Comparison of ENCODE assay signal across 27 mouse cellular contexts in the genomic region with DNA sequence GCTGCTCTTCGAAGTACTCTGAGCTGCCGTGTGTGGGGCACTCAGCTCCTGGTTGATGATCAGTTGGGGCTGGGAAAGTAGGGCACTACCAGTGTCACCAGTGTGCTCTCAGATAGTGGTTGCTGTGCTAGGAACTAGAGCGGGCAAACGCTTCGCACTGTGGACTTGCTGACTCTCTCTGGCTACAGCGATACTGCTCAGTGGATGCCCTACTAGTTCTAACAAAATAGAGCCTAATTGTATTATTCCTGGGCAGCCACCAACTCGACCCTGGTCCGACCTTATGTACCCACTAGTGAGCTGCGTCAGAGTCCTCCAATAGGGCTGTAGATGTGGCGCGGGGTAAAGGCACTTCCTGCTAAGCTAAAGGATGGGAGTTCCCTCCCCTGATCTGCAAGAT. TPM values are rescaled to one million over a fixed set of nuclear protein-coding genes. Genes with fewer than 3 reads are reported as not detected.
DNase-seq lines count a peak whose midpoint lies in the region; ATAC-seq and TF ChIP-seq lines count a peak whose summit lies in the region.
"Had no signal": no experiment of that assay in that cellular context is flagged by ENCODE, and none has a peak within 500 bp of the region (broad histone marks: within the 10 kb centered on the region; RNA-seq: fewer than 3 reads in every experiment).

No protein-coding gene starts in this region.

- no peaks in the 10 kb centered on the region for H3K9me3 ChIP-seq in hindbrain, embryonic 14.5 days (ENCODE audit: control insufficient read depth, low read length)
- H3K9me3 ChIP-seq in hindbrain, postnatal 0 days (ENCODE audit: low read length), result no peaks in the 10 kb centered on the region
- no peaks in the 10 kb centered on the region for H3K9me3 ChIP-seq in neural tube, embryonic 15.5 days (replicated peaks)
- H3K9me3 ChIP-seq in limb, embryonic 10.5 days (replicated peaks), result no peaks in the 10 kb centered on the region
- no peaks in the 10 kb centered on the region for H3K9me3 ChIP-seq in forebrain, embryonic 16.5 days (ENCODE audit: control insufficient read depth, low read length)
- H3K9me3 ChIP-seq: G1E; heart, embryonic 13.5 days; hindbrain, embryonic 13.5 days; limb, embryonic 13.5 days; liver, embryonic 12.5 days; midbrain, embryonic 12.5 days had no signal

- no peak overlapping the region for H3K27ac ChIP-seq in hindbrain, embryonic 14.5 days
- H3K27ac ChIP-seq in hindbrain, postnatal 0 days, result no peak overlapping the region
- H3K27ac ChIP-seq in neural tube, embryonic 15.5 days (replicated peaks), result no peak overlapping the region
- no peak overlapping the region for H3K27ac ChIP-seq in limb, embryonic 10.5 days
- no peak overlapping the region for H3K27ac ChIP-seq in forebrain, embryonic 16.5 days (ENCODE audit: low read length)
- H3K27ac ChIP-seq: heart, adult 2 months; heart, embryonic 13.5 days; hindbrain, embryonic 13.5 days; kidney, postnatal 0 days; limb, embryonic 13.5 days; liver, embryonic 12.5 days; midbrain, embryonic 12.5 days had no signal

- no peaks in the 10 kb centered on the region for H3K4me1 ChIP-seq in hindbrain, embryonic 14.5 days (replicated peaks; ENCODE audit: control insufficient read depth, insufficient read depth, low read length)
- no peaks in the 10 kb centered on the region for H3K4me1 ChIP-seq in hindbrain, postnatal 0 days (ENCODE audit: insufficient read depth, low read length)
- H3K4me1 ChIP-seq in neural tube, embryonic 15.5 days, result no peaks in the 10 kb centered on the region
- no peaks in the 10 kb centered on the region for H3K4me1 ChIP-seq in limb, embryonic 10.5 days
- no peaks in the 10 kb centered on the region for H3K4me1 ChIP-seq in forebrain, embryonic 16.5 days (replicated peaks; ENCODE audit: control insufficient read depth, insufficient read depth, low read length)
- H3K4me1 ChIP-seq: heart, embryonic 13.5 days; hindbrain, embryonic 13.5 days; limb, embryonic 13.5 days; liver, embryonic 12.5 days; midbrain, embryonic 12.5 days had no signal

- no peak for DNase-seq in hindbrain, embryonic 14.5 days (ENCODE audit: low spot score)
- no peak for DNase-seq in hindbrain, postnatal 0 days (ENCODE audit: low spot score)
- DNase-seq in neural tube, embryonic 10.5 days (ENCODE audit: extremely low spot score, low spot score), result peak; percentile 33
- DNase-seq in limb, embryonic 10.5 days (ENCODE audit: low spot score), result peak; percentile 36
- DNase-seq in frontal cortex, postnatal 36 days (ENCODE audit: low spot score in 2 of 2), result no peak
- DNase-seq: cerebellum, adult 11-12 months; gastrocnemius, postnatal 36 days; heart, adult 2 months; heart, postnatal 14 days; kidney, adult 2 months; lung, adult 2 months; lung, postnatal 36 days; right cerebral cortex, postnatal 14 days had no signal

- H3K27me3 ChIP-seq in hindbrain, embryonic 14.5 days (ENCODE audit: control insufficient read depth, insufficient read depth, low read length), result peaks cover 87% of the 10 kb centered on the region
- H3K27me3 ChIP-seq in hindbrain, postnatal 0 days (ENCODE audit: insufficient read depth, low read length), result peaks cover 37% of the 10 kb centered on the region; the same call in 1 of the 2 replicates
- peaks cover 76% of the 10 kb centered on the region for H3K27me3 ChIP-seq in neural tube, embryonic 15.5 days (replicated peaks)
- H3K27me3 ChIP-seq in limb, embryonic 10.5 days (ENCODE audit: low read depth, poor library complexity, severe bottlenecking), result peaks cover 98% of the 10 kb centered on the region
- peaks cover 34% of the 10 kb centered on the region for H3K27me3 ChIP-seq in forebrain, embryonic 16.5 days (replicated peaks; ENCODE audit: control insufficient read depth, insufficient read depth, low read length)

- no peaks in the 10 kb centered on the region for H3K36me3 ChIP-seq in hindbrain, embryonic 14.5 days (replicated peaks; ENCODE audit: control insufficient read depth, insufficient read depth)
- no peaks in the 10 kb centered on the region for H3K36me3 ChIP-seq in hindbrain, postnatal 0 days (ENCODE audit: insufficient read depth, low read length)
- no peaks in the 10 kb centered on the region for H3K36me3 ChIP-seq in neural tube, embryonic 15.5 days
- H3K36me3 ChIP-seq in limb, embryonic 10.5 days, result no peaks in the 10 kb centered on the region
- H3K36me3 ChIP-seq in forebrain, embryonic 16.5 days (ENCODE audit: control insufficient read depth, insufficient read depth), result no peaks in the 10 kb centered on the region
- H3K36me3 ChIP-seq: G1E; heart, embryonic 13.5 days; hindbrain, embryonic 13.5 days; limb, embryonic 13.5 days; liver, embryonic 12.5 days; midbrain, embryonic 12.5 days had no signal

- 36% methylated on average over 11 of the region's 11 CpGs for WGBS in hindbrain, embryonic 14.5 days
- WGBS in hindbrain, postnatal 0 days, result 42% methylated on average over 11 of the region's 11 CpGs
- 48% methylated on average over 11 of the region's 11 CpGs for WGBS in neural tube, embryonic 15.5 days
- 42% methylated on average over 11 of the region's 11 CpGs for WGBS in limb, embryonic 10.5 days
- WGBS in forebrain, embryonic 16.5 days, result 42% methylated on average over 11 of the region's 11 CpGs

- peak; percentile 37; the same call in 1 of the 2 replicates for ATAC-seq in hindbrain, embryonic 14.5 days (ENCODE audit: low FRiP score)
- ATAC-seq in hindbrain, postnatal 0 days, result no peak
- no peak for ATAC-seq in neural tube, embryonic 15.5 days (ENCODE audit: low FRiP score)
- no peak for ATAC-seq in forebrain, embryonic 16.5 days
- ATAC-seq: CD4-positive, CD25-positive, alpha-beta regulatory T cell, adult 4 months; liver, embryonic 12.5 days; Patski had no signal

- no peak overlapping the region for H3K4me2 ChIP-seq in hindbrain, embryonic 14.5 days (replicated peaks)
- H3K4me2 ChIP-seq in hindbrain, postnatal 0 days (ENCODE audit: low read depth, low read length), result no peak overlapping the region
- H3K4me2 ChIP-seq in neural tube, embryonic 15.5 days, result no peak overlapping the region
- no peak overlapping the region for H3K4me2 ChIP-seq in forebrain, embryonic 16.5 days (ENCODE audit: low read length)
- H3K4me2 ChIP-seq: heart, embryonic 13.5 days; hindbrain, embryonic 13.5 days; limb, embryonic 13.5 days; liver, embryonic 12.5 days; midbrain, embryonic 12.5 days had no signal

- H3K4me3 ChIP-seq in hindbrain, embryonic 14.5 days (replicated peaks; ENCODE audit: low read length), result no peak overlapping the region
- no peak overlapping the region for H3K4me3 ChIP-seq in hindbrain, postnatal 0 days (ENCODE audit: low read length)
- no peak overlapping the region for H3K4me3 ChIP-seq in neural tube, embryonic 15.5 days (replicated peaks)
- H3K4me3 ChIP-seq in limb, embryonic 10.5 days, result no peak overlapping the region
- no peak overlapping the region for H3K4me3 ChIP-seq in forebrain, embryonic 16.5 days (replicated peaks; ENCODE audit: low read length)
- H3K4me3 ChIP-seq: heart, adult 2 months; heart, embryonic 13.5 days; hindbrain, embryonic 13.5 days; limb, embryonic 13.5 days; liver, embryonic 12.5 days; midbrain, embryonic 12.5 days; myocyte had no signal

- no peak for TF ChIP-seq CTCF in hindbrain, postnatal 0 days (IDR thresholded peaks at IDR 0.05; ENCODE audit: low read depth)

- no peak overlapping the region for H3K9ac ChIP-seq in hindbrain, embryonic 14.5 days
- H3K9ac ChIP-seq in hindbrain, postnatal 0 days (replicated peaks; ENCODE audit: low read length), result no peak overlapping the region
- H3K9ac ChIP-seq in neural tube, embryonic 15.5 days (replicated peaks), result no peak overlapping the region
- H3K9ac ChIP-seq in forebrain, embryonic 16.5 days (replicated peaks; ENCODE audit: low read depth, low read length), result no peak overlapping the region
- H3K9ac ChIP-seq: heart, embryonic 13.5 days; hindbrain, embryonic 13.5 days; limb, embryonic 13.5 days; liver, embryonic 12.5 days; midbrain, embryonic 12.5 days had no signal

RNA-seq across cellular contexts. Expression of gene Zdbf2, which starts 9.4 kb away (rescaled TPM):
- 34.9 and 37.5 TPM in 2 replicates for polyA plus RNA-seq in hindbrain, embryonic 14.5 days (2014; fragmentation: Nextera tagmentation; extraction: Ambion mirVana)
- total RNA-seq in hindbrain, postnatal 0 days (2014; rRNA removed), result 17.4 and 30.5 TPM in 2 replicates
- polyA plus RNA-seq in hindbrain, postnatal 0 days (2015; fragmentation: Nextera tagmentation; extraction: Ambion mirVana), result 36.4 and 38.2 TPM in 2 replicates
- polyA plus RNA-seq in neural tube, embryonic 15.5 days (2015; fragmentation: Nextera tagmentation; extraction: Ambion mirVana), result 24.8 and 31.3 TPM in 2 replicates
- 10.9 and 12.8 TPM in 2 replicates for polyA plus RNA-seq in limb, embryonic 10.5 days (2016; fragmentation: Nextera tagmentation; extraction: Ambion mirVana)
- polyA plus RNA-seq in forebrain, embryonic 16.5 days (2015; fragmentation: Nextera tagmentation; extraction: Ambion mirVana), result 24.4 and 29.0 TPM in 2 replicates
- total RNA-seq: neutrophil, adult 5-6 weeks had no signal
- polyA plus RNA-seq: CD4-positive, CD25-positive, alpha-beta regulatory T cell, adult 4 months; G1E; Patski had no signal

RNA-seq across cellular contexts. Expression of gene Gpr1, which starts 49.3 kb away (rescaled TPM):
- 0.35 and 0.63 TPM in 2 replicates for polyA plus RNA-seq in hindbrain, embryonic 14.5 days (2014; fragmentation: Nextera tagmentation; extraction: Ambion mirVana)
- 1.2 TPM in 1 of 2 replicates, not detected in the other for total RNA-seq in hindbrain, postnatal 0 days (2014; rRNA removed)
- polyA plus RNA-seq in hindbrain, postnatal 0 days (2015; fragmentation: Nextera tagmentation; extraction: Ambion mirVana), result 0.34 and 0.48 TPM in 2 replicates
- 0.54 and 0.78 TPM in 2 replicates for polyA plus RNA-seq in neural tube, embryonic 15.5 days (2015; fragmentation: Nextera tagmentation; extraction: Ambion mirVana)
- polyA plus RNA-seq in limb, embryonic 10.5 days (2016; fragmentation: Nextera tagmentation; extraction: Ambion mirVana), result 0.08 and 0.15 TPM in 2 replicates
- polyA plus RNA-seq in forebrain, embryonic 16.5 days (2015; fragmentation: Nextera tagmentation; extraction: Ambion mirVana), result 0.36 and 0.56 TPM in 2 replicates
- total RNA-seq: neutrophil, adult 5-6 weeks had no signal
- polyA plus RNA-seq: CD4-positive, CD25-positive, alpha-beta regulatory T cell, adult 4 months; intestine, embryonic 14.5 days; liver, embryonic 12.5 days; Patski had no signal

Comparison
In these comparisons a context has a peak if more than half of its experiments do, and no peak if none do; other contexts are left out.
1. DNase-seq: peak in neural tube, embryonic 10.5 days (single experiment) and limb, embryonic 10.5 days (single experiment); none in hindbrain, embryonic 14.5 days (single experiment), hindbrain, postnatal 0 days (single experiment) and frontal cortex, postnatal 36 days (0 of 2).